Mouse (Mus musculus) hindbrain, embryonic 10.5 days (tissue): ENCODE results near the gene Cfap77. TPM values are rescaled to one million over a fixed set of nuclear protein-coding genes. Genes with fewer than 3 reads are reported as not detected.
A peak's percentile ranks its signal among the peaks of the same experiment; 100 is the strongest.

ENCODE experiments used
- DNase-seq: peaks from one replicate; pipeline ENCODE4 v3.0.0-alpha.2; 2017; ENCODE audit warnings: low spot score
- H3K27ac ChIP-seq: fragments of 300-500 bp; sonication (generic); 2 replicates; pipeline ENCODE4 v1.5.1; 2016; ENCODE audit warnings: mild to moderate bottlenecking, moderate library complexity
- H3K27me3 ChIP-seq: fragments of 300-500 bp; sonication (generic); 2 replicates; pipeline ENCODE4 v1.6.1; 2016; ENCODE audit warnings: mild to moderate bottlenecking; ENCODE audit not compliant: poor library complexity, insufficient read depth, severe bottlenecking
- H3K36me3 ChIP-seq: fragments of 300-500 bp; sonication (generic); 2 replicates; pipeline ENCODE4 v1.6.1; 2016; ENCODE audit warnings: mild to moderate bottlenecking, moderate library complexity
- H3K4me1 ChIP-seq: fragments of 300-500 bp; sonication (generic); replicated peaks from 2 replicates; pipeline ENCODE4 v1.6.1; 2016; ENCODE audit warnings: mild to moderate bottlenecking
- H3K4me3 ChIP-seq: fragments of 300-500 bp; sonication (generic); 2 replicates; pipeline ENCODE4 v1.5.1; 2016; ENCODE audit warnings: mild to moderate bottlenecking, moderate library complexity
- H3K9me3 ChIP-seq: fragments of 300-500 bp; sonication (generic); 2 replicates; pipeline ENCODE4 v1.6.1; 2016; ENCODE audit warnings: mild to moderate bottlenecking, moderate library complexity
- WGBS: fragments of 180-500 bp; shearing (Covaris S2); methylation state at CpG from one replicate; pipeline ENCODE4 v1.1.7; 2016; 5-methylcytosine and 5-hydroxymethylcytosine counted together
- polyA plus RNA-seq: library from polyadenylated mRNA; unstranded; fragments of >200 nt; fragmentation: Nextera tagmentation; extraction: Ambion mirVana; gene quantifications from 2 replicates; pipeline ENCODE4 v1.2.1, GENCODE M21; 2016

Cfap77 gene
- polyA plus RNA-seq, 1 experiment from 2014 or later = 0.51 TPM

DNA sequence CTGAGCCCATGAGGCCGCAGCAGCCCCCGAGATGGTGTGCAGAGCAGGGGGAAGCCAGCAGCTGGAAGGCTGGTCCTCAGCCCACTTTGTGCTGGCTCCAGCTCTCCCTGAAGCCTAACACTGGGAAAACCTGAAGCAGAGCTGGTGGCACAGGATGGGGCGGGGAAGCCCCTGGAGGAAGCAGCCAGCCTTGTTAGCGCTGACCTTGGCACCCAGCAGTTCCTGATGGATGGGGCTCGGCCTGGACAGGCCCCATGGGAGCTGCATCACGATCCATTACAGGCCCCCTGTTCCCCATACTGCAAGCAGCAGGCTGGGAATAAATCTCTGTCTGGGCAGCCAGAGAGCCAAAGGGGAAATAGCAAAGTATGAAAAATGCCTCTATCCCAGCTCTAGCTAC is 80.3 kb downstream of the Cfap77 start:
- peak; percentile 25 for DNase-seq
- no peak overlapping the region for H3K4me3 ChIP-seq
- H3K4me1 ChIP-seq = peaks cover 37% of the 10 kb centered on the region
- no peaks in the 10 kb centered on the region for H3K36me3 ChIP-seq
- peaks cover 100% of the 10 kb centered on the region for H3K27me3 ChIP-seq
- H3K9me3 ChIP-seq = no peaks in the 10 kb centered on the region
- WGBS = 38% methylated on average over 6 of the region's 6 CpGs
- 0 out of 2 replicates have a peak overlapping the region, but pooled peaks have one; percentile 40 for H3K27ac ChIP-seq

DNA sequence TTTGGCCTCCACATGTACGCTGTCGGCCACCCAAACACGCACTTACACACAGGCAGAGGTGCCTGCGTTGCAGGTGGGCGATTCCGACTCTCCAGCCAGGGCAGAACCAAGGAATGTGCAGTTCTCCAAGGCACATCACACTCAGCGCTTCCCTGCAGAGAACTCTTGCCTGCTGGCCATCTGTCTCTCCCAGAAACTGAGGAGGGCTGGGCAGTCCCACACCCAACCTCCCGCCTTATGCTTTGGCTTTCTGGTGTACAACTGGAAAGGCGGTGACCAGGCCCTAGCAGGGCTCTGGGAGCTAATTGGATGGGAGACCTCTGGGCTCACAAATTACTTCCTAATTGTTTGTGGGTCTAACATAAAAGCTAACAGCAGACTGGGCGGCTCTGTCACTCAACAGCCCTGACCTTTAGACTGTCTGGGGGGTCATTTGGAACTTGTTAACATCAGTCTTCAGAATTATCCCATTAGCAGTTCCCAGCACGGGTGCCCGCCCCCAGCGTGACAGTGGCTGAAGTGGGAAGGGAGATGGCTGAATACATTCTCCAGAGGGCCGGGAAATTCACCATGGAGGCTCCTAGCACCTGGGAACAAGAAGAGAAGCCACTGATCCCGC is 80.9 kb downstream of the Cfap77 start:
- DNase-seq = peak; percentile 47
- Histone ChIP-seq H3K27me3 (peaks cover 100% of the 10 kb centered on the region), H3K9me3 (no peaks in the 10 kb centered on the region), H3K27ac (peak overlapping the region; percentile 40; the same call in 1 of the 2 replicates), H3K4me1 (peaks cover 37% of the 10 kb centered on the region), H3K36me3 (no peaks in the 10 kb centered on the region), H3K4me3 (no peak overlapping the region)
- WGBS = 36% methylated on average over 15 of the region's 15 CpGs

DNA sequence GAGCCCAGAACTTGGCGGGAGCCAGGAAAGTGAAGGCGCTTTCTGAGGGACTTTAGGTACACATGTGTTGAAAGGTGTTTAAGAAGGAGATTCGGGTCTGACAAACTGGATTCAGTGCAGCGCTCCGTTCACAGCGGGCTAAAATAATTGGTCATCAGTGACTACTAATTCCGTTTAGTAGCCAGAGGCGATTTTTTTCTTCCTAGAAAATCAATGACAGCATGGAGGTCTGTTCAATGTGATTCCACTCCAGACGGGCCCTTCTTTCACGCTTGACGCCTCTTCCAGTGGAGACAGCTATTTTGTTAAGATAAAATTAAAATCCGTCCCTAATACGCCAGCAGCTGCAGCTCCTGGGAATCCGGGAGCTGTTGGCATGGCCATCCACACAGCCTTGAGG is 84.4 kb downstream of the Cfap77 start:
- H3K27me3 ChIP-seq = peaks cover 100% of the 10 kb centered on the region
- no peak overlapping the region for H3K27ac ChIP-seq
- H3K4me1 ChIP-seq = peaks cover 33% of the 10 kb centered on the region
- DNase-seq = no peak
- H3K9me3 ChIP-seq = no peaks in the 10 kb centered on the region
- H3K4me3 ChIP-seq = no peak overlapping the region
- no peaks in the 10 kb centered on the region for H3K36me3 ChIP-seq
- 81% methylated on average over 14 of the region's 14 CpGs for WGBS

DNA sequence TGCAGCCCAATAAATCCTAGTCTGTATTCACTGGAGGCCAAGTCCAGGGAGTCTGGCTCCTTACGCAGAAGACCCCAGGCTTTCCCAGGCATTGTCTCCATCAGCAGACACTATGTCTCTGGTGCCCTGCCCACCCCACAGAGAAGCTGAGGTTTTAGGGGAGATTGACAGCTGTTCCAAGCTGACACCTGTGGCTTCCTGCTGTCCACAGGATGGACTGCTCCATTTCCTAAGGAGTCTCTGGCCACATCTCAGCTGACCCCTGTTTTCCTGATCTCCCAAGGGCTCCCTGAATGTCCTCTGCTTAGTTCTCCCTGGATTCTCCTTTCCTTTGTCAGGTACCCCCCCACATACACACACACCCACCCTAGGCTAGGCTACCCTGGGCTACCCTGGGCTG is 86.6 kb downstream of the Cfap77 start:
- H3K27me3 ChIP-seq = peaks cover 99% of the 10 kb centered on the region

GRCm38 (mm10) chr2:28966151-28966795 is 88.6 kb downstream of the Cfap77 start:
- Histone ChIP-seq H3K27ac (no peak overlapping the region), H3K27me3 (peaks cover 99% of the 10 kb centered on the region), H3K36me3 (no peaks in the 10 kb centered on the region), H3K4me3 (no peak overlapping the region), H3K4me1 (peaks cover 8% of the 10 kb centered on the region), H3K9me3 (no peaks in the 10 kb centered on the region)
- DNase-seq = no peak
- WGBS = 65% methylated on average over 14 of the region's 14 CpGs

More for the DNA sequence above, 86.6 kb downstream of the Cfap77 start:
- H3K9me3 ChIP-seq = no peaks in the 10 kb centered on the region
- DNase-seq = no peak
- H3K4me3 ChIP-seq = no peak overlapping the region
- no peak overlapping the region for H3K27ac ChIP-seq
- H3K36me3 ChIP-seq = no peaks in the 10 kb centered on the region
- H3K4me1 ChIP-seq = peaks cover 12% of the 10 kb centered on the region
- WGBS = 72% methylated on average over 1 of the region's 1 CpGs

- peaks cover 6% of the 10 kb centered on the region for H3K4me1 ChIP-seq
- 85% methylated on average over 6 of the region's 6 CpGs for WGBS
- no peaks in the 10 kb centered on the region for H3K9me3 ChIP-seq
Observed at GRCm38 (mm10) chr2:28963565-28963964, 91.3 kb downstream of the Cfap77 start.

GRCm38 (mm10) chr2:28961636-28962035 is 93.2 kb downstream of the Cfap77 start:
- H3K4me1 ChIP-seq = peaks cover 6% of the 10 kb centered on the region
- peaks cover 96% of the 10 kb centered on the region for H3K27me3 ChIP-seq
- DNase-seq = no peak
- no peak overlapping the region for H3K4me3 ChIP-seq
- H3K27ac ChIP-seq = no peak overlapping the region
- WGBS = 68% methylated on average over 5 of the region's 5 CpGs
- no peaks in the 10 kb centered on the region for H3K36me3 ChIP-seq
- H3K9me3 ChIP-seq = no peaks in the 10 kb centered on the region

More at GRCm38 (mm10) chr2:28963565-28963964, 91.3 kb downstream of the Cfap77 start:
- H3K27ac ChIP-seq = no peak overlapping the region
- DNase-seq = no peak
- no peak overlapping the region for H3K4me3 ChIP-seq
- peaks cover 98% of the 10 kb centered on the region for H3K27me3 ChIP-seq
- H3K36me3 ChIP-seq = no peaks in the 10 kb centered on the region

DNA sequence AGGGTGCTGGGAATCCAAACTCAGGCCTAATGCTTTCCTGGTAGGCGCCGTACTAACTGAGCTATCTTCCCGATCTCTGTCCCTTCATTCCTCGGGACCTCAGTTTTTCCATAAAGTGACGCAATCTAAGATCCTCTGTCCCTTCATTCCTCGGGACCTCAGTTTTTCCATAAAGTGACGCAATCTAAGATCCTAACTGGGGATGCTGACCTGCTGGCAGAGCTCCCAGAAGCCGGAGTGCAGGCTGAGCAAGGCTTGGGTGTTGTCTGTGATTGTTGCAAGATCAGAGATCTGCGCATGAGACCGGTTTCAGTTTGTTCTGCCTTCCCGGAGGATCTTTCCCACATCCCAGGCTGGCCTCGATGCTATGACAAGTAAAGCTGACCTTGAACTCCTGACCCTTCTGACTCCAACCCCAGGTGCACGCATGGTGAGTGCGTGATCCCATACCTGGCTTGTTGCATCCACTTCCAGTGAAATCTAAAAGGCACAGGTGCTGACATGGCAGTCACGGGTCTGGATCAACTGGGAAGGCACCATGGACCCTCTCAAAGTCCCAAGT is 93.8 kb downstream of the Cfap77 start:
- WGBS = 89% methylated on average over 15 of the region's 15 CpGs
- Histone ChIP-seq H3K27me3 (peaks cover 96% of the 10 kb centered on the region), H3K36me3 (no peaks in the 10 kb centered on the region), H3K9me3 (no peaks in the 10 kb centered on the region), H3K4me3 (no peak overlapping the region), H3K4me1 (peaks cover 6% of the 10 kb centered on the region), H3K27ac (no peak overlapping the region)
- no peak for DNase-seq

DNA sequence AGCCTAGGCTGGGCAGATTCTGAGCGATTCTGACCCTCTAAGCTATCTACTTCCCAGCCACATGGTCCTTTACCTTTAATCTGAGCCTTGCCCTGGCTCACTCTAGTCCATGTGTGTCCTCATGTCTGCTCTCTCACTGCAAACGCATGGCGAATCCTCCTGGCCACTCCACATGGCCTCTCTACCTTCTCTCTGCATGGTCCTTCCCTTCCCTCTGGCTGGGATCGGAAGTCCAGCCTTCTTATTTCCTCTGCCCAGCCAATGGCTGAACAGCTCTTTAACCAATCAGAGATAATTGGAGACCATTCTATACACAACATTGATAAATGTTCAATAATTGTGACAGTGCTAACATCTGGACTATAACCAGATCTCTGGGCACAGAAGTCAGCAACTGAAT is 98.0 kb downstream of the Cfap77 start:
- H3K36me3 ChIP-seq = no peaks in the 10 kb centered on the region
- no peak overlapping the region for H3K4me3 ChIP-seq
- H3K27ac ChIP-seq = no peak overlapping the region
- DNase-seq = no peak
- WGBS = 84% methylated on average over 4 of the region's 4 CpGs
- H3K9me3 ChIP-seq = no peaks in the 10 kb centered on the region
- peaks cover 84% of the 10 kb centered on the region for H3K27me3 ChIP-seq
- H3K4me1 ChIP-seq = peaks cover 22% of the 10 kb centered on the region

GRCm38 (mm10) chr2:28954595-28954994 is 100.3 kb downstream of the Cfap77 start:
- H3K4me3 ChIP-seq = no peak overlapping the region
- H3K27ac ChIP-seq = no peak overlapping the region
- peaks cover 22% of the 10 kb centered on the region for H3K4me1 ChIP-seq
- no peaks in the 10 kb centered on the region for H3K9me3 ChIP-seq
- DNase-seq = no peak
- H3K36me3 ChIP-seq = no peaks in the 10 kb centered on the region
- 74% methylated on average over 9 of the region's 9 CpGs for whole genome bisulfite sequencing
- H3K27me3 ChIP-seq = peaks cover 74% of the 10 kb centered on the region

DNA sequence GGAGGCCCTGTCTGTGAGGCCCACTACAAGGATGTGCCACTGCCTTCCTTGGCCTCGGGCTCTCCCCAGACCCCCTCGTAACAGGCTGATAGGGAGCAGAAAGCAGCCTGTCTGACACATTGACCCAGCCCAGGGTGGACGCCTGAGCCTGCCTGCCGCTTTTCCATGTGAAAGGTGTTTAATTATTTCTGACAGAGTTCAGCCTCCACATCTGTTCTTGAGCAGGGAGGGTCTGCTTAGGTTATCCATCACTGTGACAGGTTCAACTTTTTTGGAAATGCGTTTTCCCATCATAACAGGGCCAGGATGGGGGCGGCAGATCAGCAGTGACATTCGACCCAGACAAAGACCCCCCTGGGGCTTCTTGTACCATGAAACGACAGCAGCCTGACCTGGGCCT is 101.9 kb downstream of the Cfap77 start:
- H3K9me3 ChIP-seq = no peaks in the 10 kb centered on the region
- H3K27ac ChIP-seq = 0 out of 2 replicates have a peak overlapping the region, but pooled peaks have one; percentile 5
- H3K36me3 ChIP-seq = no peaks in the 10 kb centered on the region
- 34% methylated on average over 8 of the region's 8 CpGs for WGBS
- H3K4me3 ChIP-seq = no peak overlapping the region
- H3K4me1 ChIP-seq = peaks cover 24% of the 10 kb centered on the region
- DNase-seq = peak; percentile 27
- peaks cover 76% of the 10 kb centered on the region for H3K27me3 ChIP-seq

- no peak overlapping the region for H3K4me3 ChIP-seq
- 79% methylated on average over 3 of the region's 3 CpGs for WGBS
- peaks cover 41% of the 10 kb centered on the region for H3K4me1 ChIP-seq
- no peak overlapping the region for H3K27ac ChIP-seq
- no peak for DNase-seq
- peaks cover 64% of the 10 kb centered on the region for H3K27me3 ChIP-seq
- no peaks in the 10 kb centered on the region for H3K36me3 ChIP-seq
- no peaks in the 10 kb centered on the region for H3K9me3 ChIP-seq
Observed at GRCm38 (mm10) chr2:28946312-28946711, 108.6 kb downstream of the Cfap77 start.

DNA sequence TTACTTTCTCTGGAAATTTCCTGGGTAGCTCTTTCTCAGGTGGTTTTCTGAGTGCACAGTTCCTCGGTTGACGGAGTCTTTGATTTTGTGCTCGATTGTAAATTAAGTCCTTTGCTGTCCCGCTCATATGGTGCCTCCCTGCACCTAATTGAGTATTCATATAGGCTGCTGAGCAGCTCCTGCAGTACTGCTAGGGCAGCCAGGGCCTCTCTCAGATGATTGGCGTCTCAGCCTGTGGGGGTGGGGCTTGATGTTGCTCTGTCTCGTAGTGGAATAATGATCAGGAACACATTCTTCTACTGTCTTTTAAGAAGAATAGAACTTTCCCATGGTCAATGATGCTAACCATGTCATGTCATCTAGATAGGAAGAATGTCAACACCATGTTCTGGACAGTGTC is 109.5 kb downstream of the Cfap77 start:
- H3K27me3 ChIP-seq = peaks cover 68% of the 10 kb centered on the region
- H3K4me3 ChIP-seq = no peak overlapping the region
- 60% methylated on average over 6 of the region's 6 CpGs for WGBS
- H3K36me3 ChIP-seq = no peaks in the 10 kb centered on the region
- H3K27ac ChIP-seq = no peak overlapping the region
- no peaks in the 10 kb centered on the region for H3K9me3 ChIP-seq
- peaks cover 41% of the 10 kb centered on the region for H3K4me1 ChIP-seq
- peak; percentile 27 for DNase-seq
